Comparison of ENCODE assay signal across 25 mouse cellular contexts in genomic region chr10:91326144-91326655, GRCm38 (mm10).
A peak's percentile ranks its signal among the peaks of the same experiment; 100 is the strongest.
DNase-seq lines count a peak whose midpoint lies in the region; ATAC-seq and TF ChIP-seq lines count a peak whose summit lies in the region.
"Had no signal": no experiment of that assay in that cellular context is flagged by ENCODE, and none has a peak within 500 bp of the region (broad histone marks: within the 10 kb centered on the region; RNA-seq: fewer than 3 reads in every experiment).

No protein-coding gene starts in this region.

- H3K9me3 ChIP-seq in forebrain, postnatal 0 days (ENCODE audit: low read length) = no peaks in the 10 kb centered on the region
- no peaks in the 10 kb centered on the region for H3K9me3 ChIP-seq in forebrain, embryonic 12.5 days
- H3K9me3 ChIP-seq in kidney, embryonic 14.5 days (ENCODE audit: control insufficient read depth, low read length) = no peaks in the 10 kb centered on the region
- H3K9me3 ChIP-seq in midbrain, embryonic 12.5 days = no peaks in the 10 kb centered on the region
- H3K9me3 ChIP-seq: intestine, embryonic 15.5 days; limb, embryonic 15.5 days; neural tube, embryonic 12.5 days had no signal

- DNase-seq in forebrain, postnatal 0 days = peak; percentile 47
- no peak for DNase-seq in kidney, adult 18-20 months
- DNase-seq in brain, embryonic 14.5 days (ENCODE audit: low read depth) = peak; percentile 62
- no peak for DNase-seq in ovary, postnatal 10 days (ENCODE audit: low spot score)
- DNase-seq: adrenal gland, postnatal 36 days; B cell, adult 2 months; cerebellum, adult 11-12 months; cerebellum, postnatal 10 days; heart, postnatal 36 days; left cerebral cortex, postnatal 4 days; lung, embryonic 14.5 days; right cerebral cortex, postnatal 4 days; thymus, postnatal 25 days had no signal

- WGBS in forebrain, postnatal 0 days = 49% methylated on average over 8 of the region's 8 CpGs
- WGBS in forebrain, embryonic 12.5 days = 73% methylated on average over 8 of the region's 8 CpGs
- WGBS in kidney, embryonic 14.5 days = 59% methylated on average over 8 of the region's 8 CpGs
- 66% methylated on average over 8 of the region's 8 CpGs for WGBS in midbrain, embryonic 12.5 days

- no peaks in the 10 kb centered on the region for H3K4me1 ChIP-seq in forebrain, postnatal 0 days (ENCODE audit: insufficient read depth)
- H3K4me1 ChIP-seq in forebrain, embryonic 12.5 days = peaks cover 12% of the 10 kb centered on the region
- H3K4me1 ChIP-seq in kidney, embryonic 14.5 days (ENCODE audit: control insufficient read depth, insufficient read depth, low read length) = 0 out of 2 replicates have a peak, but pooled peaks cover 8% of the 10 kb centered on the region
- H3K4me1 ChIP-seq in midbrain, embryonic 12.5 days = peaks cover 12% of the 10 kb centered on the region
- H3K4me1 ChIP-seq: intestine, embryonic 15.5 days; limb, embryonic 15.5 days; neural tube, embryonic 12.5 days had no signal

- H3K9ac ChIP-seq in forebrain, postnatal 0 days = no peak overlapping the region
- no peak overlapping the region for H3K9ac ChIP-seq in forebrain, embryonic 12.5 days
- H3K9ac ChIP-seq in kidney, embryonic 14.5 days (ENCODE audit: low read depth, low read length) = no peak overlapping the region
- no peak overlapping the region for H3K9ac ChIP-seq in midbrain, embryonic 12.5 days (replicated peaks)
- H3K9ac ChIP-seq: intestine, embryonic 15.5 days; limb, embryonic 15.5 days; liver, embryonic 14.5 days; lung, embryonic 14.5 days; neural tube, embryonic 12.5 days had no signal

- TF ChIP-seq CTCF in forebrain, postnatal 0 days (IDR thresholded peaks at IDR 0.05; ENCODE audit: low read depth) = no peak
- no peak for TF ChIP-seq CTCF in brain, embryonic 14.5 days (IDR thresholded peaks at IDR 0.05; ENCODE audit: borderline replicate concordance, extremely low read depth, insufficient read depth, insufficient read length)

- no peaks in the 10 kb centered on the region for H3K27me3 ChIP-seq in forebrain, postnatal 0 days (ENCODE audit: insufficient read depth, low read length)
- H3K27me3 ChIP-seq in forebrain, embryonic 12.5 days = no peaks in the 10 kb centered on the region
- H3K27me3 ChIP-seq in kidney, embryonic 14.5 days (ENCODE audit: control insufficient read depth, insufficient read depth, low read length) = no peaks in the 10 kb centered on the region
- H3K27me3 ChIP-seq in midbrain, embryonic 12.5 days = 0 out of 2 replicates have a peak, but pooled peaks cover 8% of the 10 kb centered on the region
- H3K27me3 ChIP-seq: CH12.LX; intestine, embryonic 15.5 days; limb, embryonic 15.5 days; neural tube, embryonic 12.5 days had no signal

- ATAC-seq in forebrain, postnatal 0 days = no peak; the same call in 1 of the 2 replicates
- ATAC-seq in forebrain, embryonic 12.5 days (ENCODE audit: low FRiP score) = no peak
- ATAC-seq in kidney, embryonic 14.5 days (ENCODE audit: low FRiP score, low TSS enrichment) = no peak
- ATAC-seq in midbrain, embryonic 12.5 days (ENCODE audit: low FRiP score, low read depth) = no peak
- ATAC-seq: hindbrain, embryonic 16.5 days; intestine, embryonic 15.5 days; Patski had no signal

- H3K4me3 ChIP-seq in forebrain, postnatal 0 days (ENCODE audit: low read depth, low read length) = no peak overlapping the region
- H3K4me3 ChIP-seq in forebrain, embryonic 12.5 days (replicated peaks) = no peak overlapping the region
- H3K4me3 ChIP-seq in kidney, embryonic 14.5 days (ENCODE audit: low read length) = no peak overlapping the region
- H3K4me3 ChIP-seq in midbrain, embryonic 12.5 days = no peak overlapping the region
- H3K4me3 ChIP-seq: intestine, embryonic 15.5 days; limb, embryonic 15.5 days; neural tube, embryonic 12.5 days had no signal

- no peaks in the 10 kb centered on the region for H3K36me3 ChIP-seq in forebrain, postnatal 0 days (ENCODE audit: insufficient read depth)
- H3K36me3 ChIP-seq in forebrain, embryonic 12.5 days (replicated peaks) = no peaks in the 10 kb centered on the region
- no peaks in the 10 kb centered on the region for H3K36me3 ChIP-seq in kidney, embryonic 14.5 days (ENCODE audit: control insufficient read depth, insufficient read depth, low read length)
- H3K36me3 ChIP-seq in midbrain, embryonic 12.5 days = no peaks in the 10 kb centered on the region
- H3K36me3 ChIP-seq: G1E; intestine, embryonic 15.5 days; limb, embryonic 15.5 days; neural tube, embryonic 12.5 days had no signal

- no peak overlapping the region for H3K27ac ChIP-seq in forebrain, postnatal 0 days (ENCODE audit: low read depth, low read length)
- H3K27ac ChIP-seq in forebrain, embryonic 12.5 days = no peak overlapping the region
- peak overlapping the region; percentile 77; the same call in 1 of the 2 replicates for H3K27ac ChIP-seq in kidney, embryonic 14.5 days (ENCODE audit: low read depth, low read length)
- H3K27ac ChIP-seq in midbrain, embryonic 12.5 days (replicated peaks) = peak overlapping the region; percentile 63
- H3K27ac ChIP-seq: intestine, embryonic 15.5 days; kidney, postnatal 0 days; limb, embryonic 15.5 days; liver, embryonic 14.5 days; neural tube, embryonic 12.5 days had no signal

- TF ChIP-seq POLR2A in brain, embryonic 14.5 days (IDR thresholded peaks at IDR 0.05; ENCODE audit: borderline replicate concordance, extremely low read depth, insufficient read depth, insufficient read length, poor library complexity, severe bottlenecking) = no peak

- H3K4me2 ChIP-seq in forebrain, postnatal 0 days (ENCODE audit: low read depth) = no peak overlapping the region
- no peak overlapping the region for H3K4me2 ChIP-seq in forebrain, embryonic 12.5 days
- H3K4me2 ChIP-seq in kidney, embryonic 14.5 days (replicated peaks; ENCODE audit: low read depth, low read length) = no peak overlapping the region
- H3K4me2 ChIP-seq in midbrain, embryonic 12.5 days (replicated peaks) = 0 out of 2 replicates have a peak overlapping the region, but pooled peaks have one; percentile 4
- H3K4me2 ChIP-seq: intestine, embryonic 15.5 days; limb, embryonic 15.5 days; lung, embryonic 14.5 days; neural tube, embryonic 12.5 days had no signal

Comparison
In these comparisons a context has a peak if more than half of its experiments do, and no peak if none do; other contexts are left out.
1. DNase-seq: peak in forebrain, postnatal 0 days (single experiment) and brain, embryonic 14.5 days (single experiment); none in kidney, adult 18-20 months (single experiment) and ovary, postnatal 10 days (single experiment).
2. H3K27ac ChIP-seq: peak in kidney, embryonic 14.5 days (single experiment) and midbrain, embryonic 12.5 days (single experiment); none in forebrain, postnatal 0 days (single experiment) and forebrain, embryonic 12.5 days (single experiment).